Mouse (Mus musculus): ENCODE results near the gene Gm3045. TPM values are rescaled to one million over a fixed set of nuclear protein-coding genes. Genes with fewer than 3 reads are reported as not detected.

Gm3045 gene
- polyA plus RNA-seq, 2 experiments, result 0.04 TPM; not detected in 1

GRCm38 (mm10) chr13:56467786-56468185 is 41.4 kb downstream of the Gm3045 start:
- Histone ChIP-seq H3K36me3 (ENCODE audit: control insufficient read depth, insufficient read depth, low read length) (no peaks in the 10 kb centered on the region), H3K27me3 (ENCODE audit: control insufficient read depth, insufficient read depth, low read length) (no peaks in the 10 kb centered on the region), H3K4me2 (replicated peaks; ENCODE audit: low read depth, low read length, severe bottlenecking) (no peak overlapping the region), H3K9me3 (ENCODE audit: control insufficient read depth, low read length) (no peaks in the 10 kb centered on the region), H3K27ac (replicated peaks; ENCODE audit: low read depth, low read length) (no peak overlapping the region), H3K9ac (ENCODE audit: low read depth, low read length, severe bottlenecking) (no peak overlapping the region), H3K4me3 (replicated peaks; ENCODE audit: low read length) (no peak overlapping the region), H3K4me1 (ENCODE audit: control insufficient read depth, insufficient read depth, low read length) (peaks cover 3% of the 10 kb centered on the region; the same call in 1 of the 2 replicates)
- 89% methylated on average over 7 of the region's 7 CpGs for WGBS
- no peak for TF ChIP-seq POLR2A (IDR thresholded peaks at IDR 0.05; ENCODE audit: borderline replicate concordance, extremely low read depth, insufficient read depth, insufficient read length)
- DNase-seq (ENCODE audit: low spot score) (no peak), ATAC-seq (ENCODE audit: low FRiP score, low read depth) (no peak)

DNA sequence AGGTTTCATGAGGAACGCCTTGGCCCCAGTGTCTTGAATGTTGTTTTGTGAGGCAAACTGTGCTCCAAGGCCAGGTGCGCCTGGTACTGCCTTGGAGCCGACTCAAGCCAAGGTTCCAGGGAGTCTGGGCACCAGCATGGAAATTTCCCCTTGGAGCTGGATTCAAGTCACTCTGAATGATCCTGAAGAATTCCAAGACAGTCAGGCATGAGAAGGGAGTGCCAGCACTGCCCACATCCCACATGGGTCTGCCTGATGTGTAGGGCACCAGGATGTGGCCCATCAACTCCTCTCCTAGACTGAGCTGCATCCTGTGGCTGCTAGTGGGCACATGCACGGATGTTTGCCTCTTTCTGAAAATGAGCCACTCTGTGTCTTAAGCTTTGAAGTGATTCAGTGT is 42.1 kb downstream of the Gm3045 start:
- Histone ChIP-seq H3K4me2 (replicated peaks; ENCODE audit: low read depth, low read length, severe bottlenecking) (no peak overlapping the region), H3K4me1 (ENCODE audit: control insufficient read depth, insufficient read depth, low read length) (peaks cover 3% of the 10 kb centered on the region; the same call in 1 of the 2 replicates), H3K9ac (ENCODE audit: low read depth, low read length, severe bottlenecking) (no peak overlapping the region), H3K36me3 (ENCODE audit: control insufficient read depth, insufficient read depth, low read length) (no peaks in the 10 kb centered on the region), H3K27me3 (ENCODE audit: control insufficient read depth, insufficient read depth, low read length) (no peaks in the 10 kb centered on the region), H3K9me3 (ENCODE audit: control insufficient read depth, low read length) (no peaks in the 10 kb centered on the region), H3K4me3 (replicated peaks; ENCODE audit: low read length) (no peak overlapping the region), H3K27ac (replicated peaks; ENCODE audit: low read depth, low read length) (no peak overlapping the region)
- 88% methylated on average over 4 of the region's 4 CpGs for WGBS
- DNase-seq (ENCODE audit: low spot score) (no peak), ATAC-seq (ENCODE audit: low FRiP score, low read depth) (no peak)
- no peak for TF ChIP-seq POLR2A (IDR thresholded peaks at IDR 0.05; ENCODE audit: borderline replicate concordance, extremely low read depth, insufficient read depth, insufficient read length)

DNA sequence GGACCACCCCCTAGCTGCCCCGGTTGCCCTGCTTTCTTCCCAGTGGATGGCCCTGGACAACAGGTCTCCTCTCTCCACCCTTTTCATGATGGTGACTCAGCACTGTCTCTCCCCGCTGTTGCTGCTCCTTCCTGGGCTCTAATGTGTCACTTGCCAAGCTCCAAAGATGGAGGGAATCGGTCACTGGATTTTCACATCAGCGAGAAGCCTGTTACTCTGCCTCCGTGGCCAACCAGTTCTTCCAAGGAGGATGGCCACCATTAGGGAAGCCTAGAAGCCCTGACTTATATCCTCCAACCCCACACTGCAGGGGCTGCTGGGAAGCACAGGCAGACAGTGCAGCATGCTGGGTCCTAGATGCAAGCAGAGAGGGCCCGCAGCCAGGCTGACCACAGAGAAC is 44.8 kb downstream of the Gm3045 start:
- no peak for ATAC-seq (ENCODE audit: low FRiP score, low read depth)

DNA sequence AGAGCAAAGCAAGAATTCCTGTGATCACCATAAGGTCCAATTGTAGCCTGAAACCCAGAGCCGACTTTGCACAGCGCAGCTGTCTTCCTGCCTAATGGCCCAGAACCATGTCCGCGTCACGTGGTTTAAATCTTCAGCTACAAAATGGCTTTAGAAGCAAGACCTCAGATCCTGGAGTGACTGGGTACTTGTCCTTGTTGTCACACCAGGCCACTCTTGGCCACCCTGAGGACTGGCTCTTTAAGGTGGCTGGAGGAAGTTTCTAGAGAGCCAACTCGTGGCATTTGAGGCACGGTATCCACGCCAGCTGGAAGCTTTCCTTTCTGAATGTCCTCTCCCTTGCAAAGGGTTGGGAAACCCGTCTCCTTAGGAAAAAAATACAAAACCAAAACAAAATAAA is 45.6 kb downstream of the Gm3045 start:
- no peak overlapping the region for H3K27ac ChIP-seq (replicated peaks; ENCODE audit: low read depth, low read length)
- H3K4me3 ChIP-seq (replicated peaks; ENCODE audit: low read length), result no peak overlapping the region
- ATAC-seq (ENCODE audit: low FRiP score, low read depth) (no peak), DNase-seq (ENCODE audit: low spot score) (no peak)
- H3K4me1 ChIP-seq (ENCODE audit: control insufficient read depth, insufficient read depth, low read length), result peaks cover 3% of the 10 kb centered on the region; the same call in 1 of the 2 replicates
- no peak for TF ChIP-seq POLR2A (IDR thresholded peaks at IDR 0.05; ENCODE audit: borderline replicate concordance, extremely low read depth, insufficient read depth, insufficient read length)
- H3K4me2 ChIP-seq (replicated peaks; ENCODE audit: low read depth, low read length, severe bottlenecking), result no peak overlapping the region
- H3K9ac ChIP-seq (ENCODE audit: low read depth, low read length, severe bottlenecking), result no peak overlapping the region
- H3K9me3 ChIP-seq (ENCODE audit: control insufficient read depth, low read length), result no peaks in the 10 kb centered on the region
- H3K27me3 ChIP-seq (ENCODE audit: control insufficient read depth, insufficient read depth, low read length), result no peaks in the 10 kb centered on the region
- no peaks in the 10 kb centered on the region for H3K36me3 ChIP-seq (ENCODE audit: control insufficient read depth, insufficient read depth, low read length)
- 66% methylated on average over 9 of the region's 9 CpGs for WGBS

More for the DNA sequence above, 44.8 kb downstream of the Gm3045 start:
- no peak overlapping the region for H3K27ac ChIP-seq (replicated peaks; ENCODE audit: low read depth, low read length)
- no peak for TF ChIP-seq POLR2A (IDR thresholded peaks at IDR 0.05; ENCODE audit: borderline replicate concordance, extremely low read depth, insufficient read depth, insufficient read length)
- H3K27me3 ChIP-seq (ENCODE audit: control insufficient read depth, insufficient read depth, low read length), result no peaks in the 10 kb centered on the region
- no peak overlapping the region for H3K9ac ChIP-seq (ENCODE audit: low read depth, low read length, severe bottlenecking)
- no peaks in the 10 kb centered on the region for H3K36me3 ChIP-seq (ENCODE audit: control insufficient read depth, insufficient read depth, low read length)
- 73% methylated on average over 6 of the region's 6 CpGs for WGBS
- no peak overlapping the region for H3K4me2 ChIP-seq (replicated peaks; ENCODE audit: low read depth, low read length, severe bottlenecking)
- H3K4me3 ChIP-seq (replicated peaks; ENCODE audit: low read length), result no peak overlapping the region
- H3K9me3 ChIP-seq (ENCODE audit: control insufficient read depth, low read length), result no peaks in the 10 kb centered on the region
- no peak for DNase-seq (ENCODE audit: low spot score)
- H3K4me1 ChIP-seq (ENCODE audit: control insufficient read depth, insufficient read depth, low read length), result peaks cover 3% of the 10 kb centered on the region; the same call in 1 of the 2 replicates

- WGBS, result 85% methylated on average over 7 of the region's 9 CpGs
- H3K36me3 ChIP-seq (ENCODE audit: control insufficient read depth, insufficient read depth, low read length), result no peaks in the 10 kb centered on the region
- H3K4me2 ChIP-seq (replicated peaks; ENCODE audit: low read depth, low read length, severe bottlenecking), result no peak overlapping the region
- H3K27me3 ChIP-seq (ENCODE audit: control insufficient read depth, insufficient read depth, low read length), result no peaks in the 10 kb centered on the region
- H3K9ac ChIP-seq (ENCODE audit: low read depth, low read length, severe bottlenecking), result no peak overlapping the region
- no peaks in the 10 kb centered on the region for H3K9me3 ChIP-seq (ENCODE audit: control insufficient read depth, low read length)
- TF ChIP-seq POLR2A (IDR thresholded peaks at IDR 0.05; ENCODE audit: borderline replicate concordance, extremely low read depth, insufficient read depth, insufficient read length), result no peak
- DNase-seq (ENCODE audit: low spot score) (no peak), ATAC-seq (ENCODE audit: low FRiP score, low read depth) (no peak)
- no peak overlapping the region for H3K27ac ChIP-seq (replicated peaks; ENCODE audit: low read depth, low read length)
- peaks cover 3% of the 10 kb centered on the region; the same call in 1 of the 2 replicates for H3K4me1 ChIP-seq (ENCODE audit: control insufficient read depth, insufficient read depth, low read length)
- no peak overlapping the region for H3K4me3 ChIP-seq (replicated peaks; ENCODE audit: low read length)
Measured at GRCm38 (mm10) chr13:56472661-56473060, 46.3 kb downstream of the Gm3045 start.

DNA sequence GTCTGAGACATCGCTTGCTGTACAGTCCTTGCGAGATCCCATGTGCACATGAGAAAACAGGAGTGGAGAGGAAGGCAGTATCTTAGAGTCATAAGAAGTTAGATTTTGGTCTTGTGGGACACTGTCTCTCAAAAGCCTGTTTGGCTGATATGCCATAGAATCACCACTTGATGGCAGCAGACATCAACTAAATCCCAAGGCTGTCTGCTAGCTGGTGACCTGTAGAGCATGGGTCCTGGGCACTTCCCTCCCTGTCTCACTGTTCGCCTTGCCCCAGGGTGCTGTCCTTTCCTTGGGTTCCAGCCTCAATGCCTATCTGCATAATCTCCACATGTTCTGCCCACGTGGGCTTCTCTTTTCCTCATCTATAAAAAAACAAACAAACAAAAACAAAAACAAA is 49.0 kb downstream of the Gm3045 start:
- H3K4me2 ChIP-seq (replicated peaks; ENCODE audit: low read depth, low read length, severe bottlenecking), result no peak overlapping the region
- WGBS, result 35% methylated on average over 4 of the region's 4 CpGs
- no peaks in the 10 kb centered on the region for H3K27me3 ChIP-seq (ENCODE audit: control insufficient read depth, insufficient read depth, low read length)
- H3K9ac ChIP-seq (ENCODE audit: low read depth, low read length, severe bottlenecking), result no peak overlapping the region
- no peak overlapping the region for H3K27ac ChIP-seq (replicated peaks; ENCODE audit: low read depth, low read length)
- no peaks in the 10 kb centered on the region for H3K9me3 ChIP-seq (ENCODE audit: control insufficient read depth, low read length)
- peaks cover 3% of the 10 kb centered on the region; the same call in 1 of the 2 replicates for H3K4me1 ChIP-seq (ENCODE audit: control insufficient read depth, insufficient read depth, low read length)
- H3K4me3 ChIP-seq (replicated peaks; ENCODE audit: low read length), result no peak overlapping the region
- no peak for TF ChIP-seq POLR2A (IDR thresholded peaks at IDR 0.05; ENCODE audit: borderline replicate concordance, extremely low read depth, insufficient read depth, insufficient read length)
- no peaks in the 10 kb centered on the region for H3K36me3 ChIP-seq (ENCODE audit: control insufficient read depth, insufficient read depth, low read length)
- peak; percentile 82 for DNase-seq (ENCODE audit: low spot score)
- peak; percentile 37; the same call in 1 of the 2 replicates for ATAC-seq (ENCODE audit: low FRiP score, low read depth)
